Mouse (Mus musculus) embryonic facial prominence, embryonic 14.5 days (tissue): ENCODE data around the gene Olfr1392. TPM values are rescaled to one million over a fixed set of nuclear protein-coding genes. Genes with fewer than 3 reads are reported as not detected.

Experiments
- ATAC-seq: fragments of 200-750 bp; cut with Nextera tagmentation; 2 replicates; pipeline ENCODE4 v1.8.0; 2017; ENCODE audit warnings: low read depth, moderate number of reproducible peaks, moderate TSS enrichment
- DNase-seq: peaks from one replicate; pipeline ENCODE4 v3.0.0-alpha.2; 2015; ENCODE audit warnings: low spot score
- H3K27ac ChIP-seq: fragments of 300-500 bp; sonication (generic); replicated peaks from 2 replicates; pipeline ENCODE4 v1.5.1; 2014; ENCODE audit warnings: low read depth, mild to moderate bottlenecking, low read length, moderate library complexity
- H3K27me3 ChIP-seq: fragments of 300-500 bp; sonication (generic); replicated peaks from 2 replicates; pipeline ENCODE4 v1.6.1; 2014; ENCODE audit warnings: low read length; ENCODE audit not compliant: control insufficient read depth, insufficient read depth
- H3K36me3 ChIP-seq: fragments of 300-500 bp; sonication (generic); 2 replicates; pipeline ENCODE4 v1.6.1; 2014; ENCODE audit warnings: low read length, mixed read lengths; ENCODE audit not compliant: control insufficient read depth, insufficient read depth
- H3K4me1 ChIP-seq: fragments of 300-500 bp; sonication (generic); 2 replicates; pipeline ENCODE4 v1.6.1; 2014; ENCODE audit warnings: antibody characterized with exemption, low read length; ENCODE audit not compliant: control insufficient read depth, insufficient read depth
- H3K4me2 ChIP-seq: fragments of 300-500 bp; sonication (generic); 2 replicates; pipeline ENCODE4 v1.6.1; 2014; ENCODE audit warnings: low read depth, mild to moderate bottlenecking, low read length, moderate library complexity, mixed read lengths
- H3K4me3 ChIP-seq: fragments of 300-500 bp; sonication (generic); 2 replicates; pipeline ENCODE4 v1.5.1; 2014; ENCODE audit warnings: low read depth, mild to moderate bottlenecking, low read length
- H3K9ac ChIP-seq: fragments of 300-500 bp; sonication (generic); 2 replicates; pipeline ENCODE4 v1.6.1; 2014; ENCODE audit warnings: low read depth, mild to moderate bottlenecking, low read length, moderate library complexity, mixed read lengths
- H3K9me3 ChIP-seq: fragments of 300-500 bp; sonication (generic); 2 replicates; pipeline ENCODE4 v1.6.1; 2016; ENCODE audit warnings: low read length; ENCODE audit not compliant: control insufficient read depth
- WGBS: fragments of 180-500 bp; shearing (Covaris S2); extraction: QIAGEN DNeasy Blood & Tissue Kit; methylation state at CpG from one replicate; pipeline ENCODE4 v1.1.7; 2014; 5-methylcytosine and 5-hydroxymethylcytosine counted together
- polyA plus RNA-seq: library from polyadenylated mRNA; unstranded; fragments of >200 nt; fragmentation: Nextera tagmentation; extraction: Ambion mirVana; gene quantifications from 2 replicates; pipeline ENCODE4 v1.2.1, GENCODE M21; 2014

Gene Olfr1392
- polyA plus RNA-seq, 1 experiment from 2014 or later, result 0.07 TPM

DNA sequence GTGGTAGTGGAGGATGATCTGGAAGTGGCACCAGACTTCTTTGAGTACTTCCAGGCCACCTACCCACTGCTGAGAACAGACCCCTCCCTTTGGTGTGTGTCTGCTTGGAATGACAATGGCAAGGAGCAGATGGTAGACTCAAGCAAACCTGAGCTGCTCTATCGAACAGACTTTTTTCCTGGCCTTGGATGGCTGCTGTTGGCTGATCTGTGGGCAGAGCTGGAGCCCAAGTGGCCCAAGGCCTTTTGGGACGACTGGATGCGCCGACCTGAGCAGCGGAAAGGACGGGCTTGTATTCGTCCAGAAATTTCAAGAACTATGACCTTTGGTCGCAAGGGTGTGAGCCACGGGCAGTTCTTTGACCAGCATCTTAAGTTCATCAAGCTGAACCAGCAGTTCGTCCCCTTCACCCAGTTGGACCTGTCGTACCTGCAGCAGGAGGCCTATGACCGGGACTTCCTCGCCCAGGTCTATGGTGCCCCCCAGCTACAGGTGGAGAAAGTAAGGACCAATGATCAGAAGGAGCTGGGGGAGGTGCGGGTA is 23.7 kb upstream of the Olfr1392 start:
- Histone ChIP-seq H3K36me3 (peaks cover 46% of the 10 kb centered on the region), H3K4me1 (no peaks in the 10 kb centered on the region), H3K4me3 (no peak overlapping the region), H3K4me2 (no peak overlapping the region), H3K9ac (no peak overlapping the region), H3K9me3 (no peaks in the 10 kb centered on the region), H3K27ac (no peak overlapping the region), H3K27me3 (no peaks in the 10 kb centered on the region)
- DNase-seq, result no peak
- WGBS, result 96% methylated on average over 14 of the region's 14 CpGs
- ATAC-seq, result no peak

GRCm38 (mm10) chr11:49262286-49262685 is 22.8 kb upstream of the Olfr1392 start:
- Histone ChIP-seq H3K9ac (no peak overlapping the region), H3K27ac (no peak overlapping the region), H3K4me1 (no peaks in the 10 kb centered on the region), H3K4me2 (no peak overlapping the region), H3K9me3 (no peaks in the 10 kb centered on the region), H3K4me3 (no peak overlapping the region), H3K27me3 (no peaks in the 10 kb centered on the region), H3K36me3 (peaks cover 40% of the 10 kb centered on the region)
- DNase-seq (no peak), ATAC-seq (no peak)
- WGBS, result 84% methylated on average over 5 of the region's 5 CpGs

GRCm38 (mm10) chr11:49263149-49263548 is 21.9 kb upstream of the Olfr1392 start:
- Histone ChIP-seq H3K27me3 (no peaks in the 10 kb centered on the region), H3K9ac (no peak overlapping the region), H3K27ac (no peak overlapping the region), H3K4me1 (no peaks in the 10 kb centered on the region), H3K9me3 (no peaks in the 10 kb centered on the region), H3K4me2 (no peak overlapping the region), H3K36me3 (peaks cover 40% of the 10 kb centered on the region), H3K4me3 (no peak overlapping the region)
- 91% methylated on average over 6 of the region's 6 CpGs for WGBS
- DNase-seq, result no peak
- ATAC-seq, result no peak

DNA sequence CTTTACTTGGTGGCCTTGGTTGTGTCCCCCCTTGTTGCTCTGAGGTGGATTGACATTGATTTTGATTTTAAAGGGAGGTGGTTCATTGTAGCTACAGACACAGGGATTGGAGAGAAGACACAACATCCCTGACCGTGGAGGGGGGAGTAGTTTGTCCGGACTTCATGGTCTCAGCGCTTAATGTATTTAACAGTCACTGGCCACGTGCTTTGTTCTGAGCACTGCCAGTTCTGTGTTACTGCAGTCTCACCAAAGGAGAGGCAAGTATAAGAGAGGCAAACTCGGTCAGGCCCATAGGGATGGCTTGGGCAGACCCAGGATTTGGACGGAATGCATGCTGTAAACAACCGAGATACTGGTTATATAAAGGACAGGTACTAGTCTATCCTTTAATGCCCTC is 21.0 kb upstream of the Olfr1392 start:
- Histone ChIP-seq H3K9me3 (no peaks in the 10 kb centered on the region), H3K27me3 (no peaks in the 10 kb centered on the region), H3K4me2 (no peak overlapping the region), H3K4me3 (no peak overlapping the region), H3K27ac (no peak overlapping the region), H3K9ac (no peak overlapping the region), H3K36me3 (peaks cover 37% of the 10 kb centered on the region), H3K4me1 (no peaks in the 10 kb centered on the region)
- ATAC-seq (no peak), DNase-seq (no peak)
- WGBS, result 92% methylated on average over 7 of the region's 7 CpGs

DNA sequence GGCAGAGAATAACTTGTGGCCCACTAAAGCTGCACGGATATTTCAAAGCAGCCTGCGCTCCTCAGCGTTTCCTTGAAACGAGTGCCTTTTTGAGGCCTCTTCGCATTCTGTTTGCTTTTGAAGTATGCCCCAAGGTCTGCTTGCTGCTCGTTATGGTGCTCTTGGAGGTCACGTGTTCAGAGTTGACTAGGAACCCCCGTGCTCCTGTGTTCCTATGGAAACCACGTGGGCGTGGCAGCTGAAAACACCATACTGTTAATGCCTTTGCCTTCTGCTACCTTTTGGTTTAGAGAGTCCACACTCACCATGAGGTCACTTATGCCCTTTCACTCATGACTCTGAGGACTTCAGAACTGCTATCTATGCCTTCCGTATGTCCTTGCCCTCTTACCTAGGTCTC is 20.5 kb upstream of the Olfr1392 start:
- Histone ChIP-seq H3K4me3 (no peak overlapping the region), H3K27ac (no peak overlapping the region), H3K36me3 (peaks cover 33% of the 10 kb centered on the region), H3K9ac (no peak overlapping the region), H3K4me1 (no peaks in the 10 kb centered on the region), H3K9me3 (no peaks in the 10 kb centered on the region), H3K27me3 (no peaks in the 10 kb centered on the region), H3K4me2 (no peak overlapping the region)
- no peak for DNase-seq
- 74% methylated on average over 11 of the region's 11 CpGs for WGBS
- no peak for ATAC-seq

DNA sequence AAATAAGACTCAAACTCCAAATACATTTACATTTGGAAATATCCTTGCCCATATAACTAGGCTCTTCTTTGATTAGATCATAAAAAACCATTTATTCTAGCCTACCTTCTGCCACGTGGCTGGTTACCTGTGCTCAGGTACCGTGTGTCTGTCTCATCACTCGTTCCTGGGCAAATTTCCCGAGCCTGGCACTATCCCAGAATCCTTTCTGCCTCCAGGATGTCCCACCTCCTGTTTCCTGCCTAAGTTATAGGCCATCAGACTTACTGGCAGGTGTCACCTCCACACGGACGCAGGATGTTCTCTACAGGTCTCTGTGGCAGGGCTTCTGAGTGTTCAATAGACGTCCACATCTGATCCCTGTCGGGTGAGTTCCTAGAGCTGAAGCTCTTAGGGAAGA is 20.0 kb upstream of the Olfr1392 start:
- H3K4me1 ChIP-seq, result no peaks in the 10 kb centered on the region

GRCm38 (mm10) chr11:49266671-49267070 is 18.4 kb upstream of the Olfr1392 start:
- 77% methylated on average over 6 of the region's 6 CpGs for WGBS
- Histone ChIP-seq H3K36me3 (peaks cover 15% of the 10 kb centered on the region), H3K27ac (no peak overlapping the region), H3K27me3 (no peaks in the 10 kb centered on the region), H3K9ac (no peak overlapping the region), H3K4me3 (no peak overlapping the region), H3K4me2 (no peak overlapping the region), H3K9me3 (no peaks in the 10 kb centered on the region), H3K4me1 (no peaks in the 10 kb centered on the region)
- DNase-seq (no peak), ATAC-seq (no peak)

More for the DNA sequence above, 20.0 kb upstream of the Olfr1392 start:
- no peak overlapping the region for H3K4me2 ChIP-seq
- H3K4me3 ChIP-seq, result no peak overlapping the region
- H3K36me3 ChIP-seq, result peaks cover 29% of the 10 kb centered on the region
- H3K27ac ChIP-seq, result no peak overlapping the region
- no peaks in the 10 kb centered on the region for H3K27me3 ChIP-seq
- ATAC-seq (no peak), DNase-seq (no peak)
- no peaks in the 10 kb centered on the region for H3K9me3 ChIP-seq
- no peak overlapping the region for H3K9ac ChIP-seq
- WGBS, result 89% methylated on average over 8 of the region's 8 CpGs

DNA sequence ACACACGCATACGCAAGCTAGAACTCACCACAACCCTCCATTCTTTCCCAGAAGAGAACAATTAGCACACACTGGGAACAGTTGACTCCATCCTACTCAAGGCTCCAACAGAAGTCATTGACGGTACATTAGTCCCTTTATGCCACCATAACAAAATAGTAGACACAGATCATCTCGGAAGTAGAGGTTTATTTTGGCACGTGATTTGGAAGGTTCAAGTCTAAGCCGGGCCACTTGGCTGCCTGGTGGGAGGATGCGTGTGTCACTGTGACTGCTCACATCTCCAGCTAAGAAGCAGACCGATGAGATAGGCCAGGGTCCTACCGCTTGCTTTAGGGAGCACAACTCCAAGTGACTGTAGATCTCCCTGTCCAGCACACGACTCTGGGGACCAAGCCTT is 17.8 kb upstream of the Olfr1392 start:
- DNase-seq (no peak), ATAC-seq (no peak)
- Histone ChIP-seq H3K4me1 (no peaks in the 10 kb centered on the region), H3K9me3 (no peaks in the 10 kb centered on the region), H3K9ac (no peak overlapping the region), H3K4me2 (no peak overlapping the region), H3K36me3 (peaks cover 8% of the 10 kb centered on the region), H3K27me3 (no peaks in the 10 kb centered on the region), H3K4me3 (no peak overlapping the region), H3K27ac (no peak overlapping the region)
- WGBS, result 84% methylated on average over 10 of the region's 10 CpGs

GRCm38 (mm10) chr11:49267970-49268579 is 17.0 kb upstream of the Olfr1392 start:
- H3K4me1 ChIP-seq, result no peaks in the 10 kb centered on the region
- peaks cover 4% of the 10 kb centered on the region; the same call in 1 of the 2 replicates for H3K36me3 ChIP-seq
- H3K9ac ChIP-seq, result no peak overlapping the region
- no peak overlapping the region for H3K4me2 ChIP-seq
- H3K4me3 ChIP-seq, result no peak overlapping the region
- H3K9me3 ChIP-seq, result no peaks in the 10 kb centered on the region
- H3K27ac ChIP-seq, result no peak overlapping the region
- H3K27me3 ChIP-seq, result no peaks in the 10 kb centered on the region
- ATAC-seq (no peak), DNase-seq (no peak)
- 74% methylated on average over 15 of the region's 15 CpGs for WGBS
